Mouse (Mus musculus): Measurements from ENCODE around the gene Hhipl2.

- TF ChIP-seq GATA1 (IDR thresholded peaks at IDR 0.05; ENCODE audit: borderline replicate concordance, low read length) (no peak), FLI1 (IDR thresholded peaks at IDR 0.05; ENCODE audit: low read length) (no peak)
These were observed 35.1 kb downstream of the Hhipl2 start for GRCm38 (mm10) chr1:183453066-183453465.
